Mouse (Mus musculus) urinary bladder, postnatal 4 days (tissue): ENCODE results near the gene Ccdc97.
A peak's percentile ranks its signal among the peaks of the same experiment; 100 is the strongest.

Source experiments
- DNase-seq, 2 experiments: peaks; one replicate each; pipeline ENCODE4 v3.0.0; 2021 to 2022; ENCODE audit warnings: low spot score in 2 of 2

Ccdc97 gene

GRCm38 (mm10) chr7:25720760-25721159 is 1.9 kb upstream of the Ccdc97 start:
- DNase-seq, result no peak

GRCm38 (mm10) chr7:25719761-25720610 is 1.1 kb upstream of the Ccdc97 start:
- DNase-seq, result peak; percentile 57 to 79

GRCm38 (mm10) chr7:25717478-25717877 is 1.4 kb downstream of the Ccdc97 start:
- no peak for DNase-seq

- no peak for DNase-seq
Measured at GRCm38 (mm10) chr7:25715731-25716271, 3.1 kb downstream of the Ccdc97 start.

GRCm38 (mm10) chr7:25714581-25714980 is 4.3 kb downstream of the Ccdc97 start:
- DNase-seq, result no peak

- DNase-seq, result no peak
Measured at GRCm38 (mm10) chr7:25712801-25713200, 6.1 kb downstream of the Ccdc97 start.

GRCm38 (mm10) chr7:25711731-25712197 is 7.1 kb downstream of the Ccdc97 start:
- DNase-seq, result no peak

GRCm38 (mm10) chr7:25711165-25711564 is 7.7 kb downstream of the Ccdc97 start:
- DNase-seq, result no peak

- no peak for DNase-seq
Measured at GRCm38 (mm10) chr7:25710519-25711130, 8.3 kb downstream of the Ccdc97 start.

GRCm38 (mm10) chr7:25709961-25710360 is 8.9 kb downstream of the Ccdc97 start:
- no peak for DNase-seq

GRCm38 (mm10) chr7:25707581-25708292 is 11.2 kb downstream of the Ccdc97 start:
- no peak for DNase-seq

- no peak for DNase-seq
Measured at GRCm38 (mm10) chr7:25706578-25707170, 12.2 kb downstream of the Ccdc97 start.

- DNase-seq, result no peak
Measured at GRCm38 (mm10) chr7:25705801-25706251, 13.1 kb downstream of the Ccdc97 start.

- no peak for DNase-seq
Measured at GRCm38 (mm10) chr7:25704716-25705364, 14.0 kb downstream of the Ccdc97 start.

GRCm38 (mm10) chr7:25703793-25704494 is 14.9 kb downstream of the Ccdc97 start:
- no peak for DNase-seq

- no peak for DNase-seq
Measured at GRCm38 (mm10) chr7:25702350-25702749, 16.5 kb downstream of the Ccdc97 start.

GRCm38 (mm10) chr7:25700732-25701131 is 18.2 kb downstream of the Ccdc97 start:
- DNase-seq, result no peak

- DNase-seq, result no peak
Measured at GRCm38 (mm10) chr7:25699851-25700250, 19.0 kb downstream of the Ccdc97 start.

- DNase-seq, result no peak
Measured at GRCm38 (mm10) chr7:25694104-25694503, 24.8 kb downstream of the Ccdc97 start.

GRCm38 (mm10) chr7:25690051-25690450 is 28.8 kb downstream of the Ccdc97 start:
- no peak for DNase-seq
